Mouse (Mus musculus): Measurements from ENCODE around the gene Mfng.
A peak's percentile ranks its signal among the peaks of the same experiment; 100 is the strongest.

Gene Mfng

DNA sequence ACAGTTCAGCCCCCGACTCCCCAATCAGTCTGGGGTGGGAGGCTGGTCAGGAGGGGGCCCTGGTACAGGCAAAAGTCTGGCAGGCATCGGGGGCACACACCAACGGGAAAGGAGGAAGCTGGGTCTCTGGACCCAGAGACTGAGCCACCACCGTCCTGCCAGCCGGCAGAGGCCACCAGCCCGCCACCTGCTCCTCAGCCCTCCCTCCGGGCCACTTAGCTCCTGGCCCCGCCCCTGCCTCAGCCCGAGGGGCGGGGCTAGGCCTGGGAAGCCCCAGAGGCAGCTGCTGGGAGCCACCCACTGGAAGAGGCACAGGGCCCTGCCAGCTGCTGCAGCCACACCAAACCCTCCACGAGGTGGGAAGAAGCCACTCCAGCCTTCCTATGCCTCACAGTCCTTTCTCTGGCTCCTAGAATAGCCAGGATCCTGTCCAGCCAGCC lies at the start of gene Mfng:
Mfng (minus strand) TSS at position 186 of the 440 bp plus-strand sequence.
- peak; percentile 82 for DNase-seq

DNA sequence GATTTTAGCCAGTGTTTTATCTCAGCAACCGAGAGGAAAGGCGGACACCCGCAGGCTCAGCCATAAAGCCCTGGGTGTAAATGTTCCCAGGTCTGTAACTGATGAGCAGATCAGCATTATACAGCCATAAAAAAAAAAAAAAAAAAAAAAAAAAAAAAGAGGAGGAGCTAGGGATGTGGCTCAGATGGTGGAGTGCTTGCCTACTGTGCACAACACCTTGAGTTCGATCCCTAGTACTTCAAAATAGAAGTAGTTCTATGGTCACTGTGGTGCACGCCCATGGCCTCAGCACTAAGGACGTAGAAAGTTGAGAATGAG lies 42.8 kb upstream of the Mfng start:
- no peak for DNase-seq

DNA sequence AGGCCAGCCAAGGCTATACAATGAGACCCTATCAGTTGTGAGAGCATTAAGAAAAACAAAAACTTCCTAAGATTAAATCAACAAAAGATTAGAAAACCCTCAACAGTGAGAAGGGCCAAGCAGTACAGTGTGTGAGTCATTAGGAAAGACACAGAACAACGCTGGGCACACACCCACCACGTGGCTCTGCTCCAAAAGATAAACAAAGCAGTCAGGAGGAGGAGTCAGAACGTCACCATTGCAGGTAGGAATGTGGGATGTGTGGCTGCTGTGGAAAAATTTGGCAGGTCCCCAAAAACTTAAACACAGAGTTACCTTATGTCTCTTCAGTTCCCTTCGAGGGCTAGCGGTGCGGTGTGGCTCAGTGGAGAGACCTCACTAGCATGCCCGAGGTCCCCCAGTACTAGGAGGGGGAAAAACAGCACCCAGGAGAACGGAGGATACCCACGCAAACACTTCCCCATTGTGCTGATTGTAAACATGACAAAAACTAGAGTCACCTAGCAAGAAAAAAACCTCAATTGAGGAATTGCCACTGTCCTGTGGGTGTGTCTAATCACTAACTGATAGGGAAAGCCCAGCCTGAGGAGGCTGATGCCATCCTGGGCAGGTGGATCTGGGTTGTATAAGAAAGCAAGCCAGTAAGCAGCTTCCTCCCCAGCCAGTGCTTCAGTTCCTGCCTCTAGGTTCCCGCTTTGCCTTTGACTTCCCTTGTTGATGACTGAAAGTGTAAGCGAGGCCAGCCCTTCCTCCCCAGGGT lies 42.2 kb upstream of the Mfng start:
- peak; percentile 74 for DNase-seq

DNA sequence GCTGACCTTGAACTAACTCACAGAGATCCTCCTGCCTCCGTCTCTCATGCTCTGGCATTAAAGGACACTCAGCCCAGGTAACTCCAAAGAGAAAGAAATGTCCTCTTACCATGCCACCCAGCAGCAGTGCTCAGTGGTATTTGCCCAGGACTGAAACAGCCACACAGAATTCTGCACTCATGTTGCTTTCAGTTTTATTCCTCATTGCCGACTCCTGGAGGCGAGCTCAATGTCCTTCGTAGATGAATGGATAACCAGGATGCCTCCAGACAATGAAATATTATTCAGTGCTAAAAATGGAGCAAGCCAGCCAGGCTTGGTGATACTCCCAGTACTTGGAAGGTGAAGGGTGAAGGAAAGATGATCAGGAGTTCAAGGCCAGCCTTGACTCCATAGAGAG lies 40.3 kb upstream of the Mfng start:
- DNase-seq = no peak

DNA sequence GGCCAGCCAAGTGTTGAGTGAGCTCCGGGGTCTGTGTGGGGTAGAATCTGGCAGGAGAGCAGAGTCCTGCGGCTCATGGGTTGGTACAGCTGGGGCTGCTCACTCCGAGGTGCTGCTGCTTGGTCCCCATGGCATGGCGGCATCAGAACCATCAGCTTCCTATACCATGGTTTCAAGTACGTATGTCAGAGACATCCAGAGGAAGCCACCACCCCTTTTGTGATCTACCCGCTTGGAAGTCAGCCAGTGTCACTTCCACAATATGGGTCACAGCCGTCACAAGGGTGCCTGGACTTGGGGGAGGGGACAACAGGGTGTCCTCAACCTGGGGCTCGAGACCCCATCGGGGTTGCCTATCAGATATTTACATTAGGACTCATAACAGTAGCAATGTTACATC lies 36.9 kb upstream of the Mfng start:
- no peak for DNase-seq

DNA sequence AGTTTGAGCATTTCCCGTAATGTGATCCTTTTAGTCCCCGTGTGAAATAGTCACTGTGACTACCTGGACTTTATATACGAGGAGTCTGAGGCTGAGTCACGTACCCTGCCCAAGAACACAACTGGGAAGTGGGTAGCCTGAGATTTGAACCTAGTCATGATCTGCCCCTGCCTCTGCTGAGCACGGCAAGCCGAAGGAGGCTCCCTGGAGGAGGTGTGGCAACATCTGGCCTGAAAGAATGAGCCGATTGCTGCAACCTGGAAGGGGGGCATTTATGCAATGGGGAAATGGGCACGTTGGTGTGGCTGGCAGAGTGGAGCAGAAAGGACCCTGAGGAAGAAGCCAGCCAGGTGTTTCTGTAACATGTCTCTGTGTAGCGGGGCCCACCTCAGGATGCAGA lies 36.5 kb upstream of the Mfng start:
- DNase-seq = no peak

DNA sequence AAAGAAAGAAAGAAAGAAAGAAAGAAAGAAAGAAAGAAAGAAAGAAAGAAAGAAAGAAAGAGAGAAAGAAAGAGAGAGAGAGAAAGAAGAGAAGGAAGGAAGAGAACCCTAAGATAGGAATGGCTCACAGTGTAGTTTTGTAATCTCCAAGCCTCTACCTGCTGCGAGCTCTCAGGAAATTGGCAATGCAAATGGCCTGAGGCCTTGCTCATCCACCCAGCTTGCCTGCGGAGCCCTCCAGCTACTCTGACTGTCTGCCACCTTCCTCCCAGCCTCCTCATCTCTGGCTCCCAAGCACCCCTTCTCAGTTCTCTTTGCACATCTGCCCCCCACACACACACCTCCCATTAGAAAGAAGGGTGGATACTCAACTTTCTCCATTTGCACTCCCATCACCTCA lies 35.7 kb upstream of the Mfng start:
- DNase-seq = no peak

DNA sequence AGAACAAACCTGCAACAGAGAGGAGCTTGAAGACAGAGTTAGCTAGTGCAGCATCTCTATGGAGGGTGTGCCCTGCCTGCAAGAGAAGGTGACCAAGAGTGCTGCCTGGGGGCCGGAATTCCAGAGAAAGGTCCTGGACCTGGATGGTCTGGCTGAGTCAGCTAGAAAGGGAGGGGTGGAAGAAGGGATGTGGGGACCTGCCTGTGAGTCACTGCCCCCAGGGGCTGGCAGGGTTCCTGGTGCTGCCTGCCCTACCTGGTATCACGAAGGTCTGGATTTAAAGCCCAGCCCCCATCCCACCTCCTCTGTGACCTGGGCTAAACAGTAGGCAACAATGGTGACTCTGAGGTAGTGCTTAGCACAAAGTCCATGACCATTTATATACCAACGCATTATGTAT lies 33.9 kb upstream of the Mfng start:
- DNase-seq = no peak

DNA sequence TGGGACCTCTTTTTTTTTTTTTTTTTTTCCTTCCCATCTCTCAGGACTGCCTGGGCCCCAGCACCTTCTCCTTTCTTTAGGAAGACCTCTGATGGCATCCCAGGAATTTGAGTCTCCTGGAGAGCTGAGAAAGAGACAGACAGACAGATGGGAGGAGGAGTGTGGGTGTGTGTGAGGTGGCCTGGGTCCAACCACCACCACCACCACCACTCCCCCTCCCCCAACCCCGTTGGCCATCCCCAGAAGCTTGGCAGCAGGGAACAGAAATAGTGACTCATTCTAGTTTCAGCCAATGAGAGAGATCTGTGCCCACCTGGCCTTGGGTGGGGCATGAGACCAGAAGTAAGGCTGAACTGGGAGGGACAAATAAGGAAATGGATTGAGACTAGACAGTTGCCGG lies 33.3 kb upstream of the Mfng start:
- no peak for DNase-seq

DNA sequence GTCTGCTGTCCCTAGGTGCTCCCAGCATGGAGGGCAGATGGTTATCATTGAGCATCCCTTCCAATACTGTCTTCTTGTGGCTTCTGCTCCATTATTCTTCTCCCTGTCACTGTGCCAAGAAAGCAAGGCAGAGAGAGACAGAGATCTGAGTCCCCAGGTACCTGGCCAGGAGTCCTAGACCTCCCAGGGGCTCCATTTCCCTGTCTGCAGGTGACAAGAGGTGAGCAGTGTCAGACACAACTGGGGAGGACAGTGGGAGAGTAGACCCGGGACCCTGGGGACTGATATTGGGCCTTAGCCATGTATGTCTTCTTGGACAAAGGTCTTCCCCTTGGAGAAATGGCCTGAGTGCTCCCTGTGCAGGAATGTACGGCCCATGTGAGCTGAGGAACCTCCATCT lies 32.1 kb upstream of the Mfng start:
- no peak for DNase-seq

DNA sequence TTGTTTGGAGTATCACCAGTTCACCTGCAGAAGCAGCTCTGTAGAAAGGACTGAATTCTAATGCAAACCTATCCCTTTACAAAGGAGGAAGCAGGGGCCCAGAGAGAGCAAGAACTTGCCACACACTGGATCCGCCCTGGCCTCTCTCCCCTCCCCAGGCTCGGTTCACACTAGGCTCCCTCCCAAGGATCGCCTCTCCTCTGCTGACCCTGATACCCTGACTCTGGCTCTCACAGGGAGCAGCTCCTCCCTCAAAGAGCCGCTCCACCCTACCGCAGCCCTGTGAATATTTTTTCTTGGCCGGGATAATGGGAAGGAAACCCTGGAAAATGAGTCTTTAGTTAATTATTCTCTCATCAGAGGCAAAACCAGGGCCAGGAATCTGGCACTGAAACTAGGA lies 31.1 kb upstream of the Mfng start:
- no peak for DNase-seq

DNA sequence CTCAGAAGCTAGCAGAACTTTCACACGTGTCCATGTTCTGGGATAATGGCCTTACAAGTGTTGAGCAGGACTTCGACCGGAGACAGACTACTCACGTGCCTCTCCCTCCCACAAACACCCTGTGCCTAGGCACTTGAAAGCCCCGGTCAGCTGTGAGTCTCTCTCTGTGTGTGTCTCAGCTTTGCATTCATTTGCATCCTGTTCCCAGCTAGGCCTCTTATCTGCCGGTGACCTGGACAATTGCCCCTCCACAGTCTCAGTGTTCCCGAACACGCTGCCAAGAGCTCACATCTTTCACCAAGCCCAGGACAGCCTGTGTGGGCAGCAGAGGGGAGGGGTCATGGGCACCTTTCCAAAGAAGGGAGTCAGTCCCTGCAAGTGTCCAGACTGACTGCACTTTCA lies 30.2 kb upstream of the Mfng start:
- peak; percentile 80 for DNase-seq

DNA sequence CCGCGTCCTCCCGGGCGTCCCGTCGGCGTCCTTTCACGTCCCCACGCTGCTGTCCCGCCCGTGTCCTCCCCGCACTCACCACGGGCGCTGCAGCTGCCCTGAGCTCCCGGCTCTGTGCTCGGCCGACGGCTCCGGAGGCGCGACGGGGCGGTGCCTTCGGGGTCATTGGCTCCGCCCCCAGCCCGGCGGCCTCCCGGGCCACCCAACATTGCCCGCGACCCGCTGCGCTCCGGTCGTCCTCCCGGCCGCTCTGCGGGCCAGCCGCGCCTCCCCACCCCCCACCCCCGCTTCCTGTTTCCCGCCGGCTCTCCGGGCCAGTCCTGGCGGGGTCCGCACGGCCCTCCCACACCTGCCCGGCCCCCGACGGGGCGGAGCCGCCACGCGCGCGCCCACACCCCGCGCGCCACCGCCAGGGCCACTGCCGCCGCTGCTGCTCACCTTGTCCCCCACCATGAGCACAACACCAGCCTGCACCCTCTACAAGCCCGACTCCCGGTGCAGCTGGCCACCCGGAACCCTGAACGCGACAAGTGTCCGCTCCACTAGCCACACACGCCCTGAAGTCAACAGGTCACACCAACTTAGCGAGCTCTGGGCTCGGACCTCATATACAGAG lies 29.6 kb upstream of the Mfng start, which contains the start of gene Card10:
Card10 (minus strand) TSS at position 267 of the 616 bp plus-strand sequence.
- DNase-seq = peak; percentile 72

DNA sequence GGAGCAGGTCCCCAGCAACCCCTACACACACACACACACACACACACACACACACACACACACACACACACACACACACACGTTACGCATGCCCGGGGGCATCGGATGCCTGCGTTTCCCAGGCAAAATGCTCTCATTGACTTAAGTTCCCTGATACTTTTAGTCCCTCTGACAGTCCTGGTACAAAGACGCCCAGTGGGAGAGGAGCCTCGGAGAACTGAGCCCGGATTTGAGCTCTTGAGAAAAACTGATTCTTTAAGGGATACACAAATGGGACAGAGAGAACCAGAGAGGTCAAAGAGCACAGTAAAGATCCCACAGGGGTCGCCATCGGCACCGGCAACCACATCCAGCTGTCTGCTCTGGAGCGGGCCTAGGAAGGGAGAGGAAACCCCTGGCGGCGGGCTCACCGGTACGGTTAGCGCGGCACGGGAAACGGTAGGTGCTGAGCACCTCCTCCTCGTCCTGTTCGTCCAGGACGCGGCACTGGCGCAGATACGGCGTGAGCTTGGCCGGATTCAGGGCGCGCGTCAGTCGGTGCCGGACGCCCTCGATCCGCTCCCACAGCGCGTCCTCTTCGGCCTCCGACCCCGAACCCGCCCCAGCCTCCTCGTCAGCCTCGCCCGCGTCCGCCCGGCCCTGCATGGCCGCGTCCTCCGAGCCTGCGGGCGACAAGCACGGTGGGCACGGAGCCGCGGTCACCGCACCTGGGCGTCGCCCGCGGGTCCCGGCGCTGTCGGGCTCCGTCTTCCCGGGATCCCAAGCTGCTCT lies 28.9 kb upstream of the Mfng start:
- peak; percentile 64 for DNase-seq

DNA sequence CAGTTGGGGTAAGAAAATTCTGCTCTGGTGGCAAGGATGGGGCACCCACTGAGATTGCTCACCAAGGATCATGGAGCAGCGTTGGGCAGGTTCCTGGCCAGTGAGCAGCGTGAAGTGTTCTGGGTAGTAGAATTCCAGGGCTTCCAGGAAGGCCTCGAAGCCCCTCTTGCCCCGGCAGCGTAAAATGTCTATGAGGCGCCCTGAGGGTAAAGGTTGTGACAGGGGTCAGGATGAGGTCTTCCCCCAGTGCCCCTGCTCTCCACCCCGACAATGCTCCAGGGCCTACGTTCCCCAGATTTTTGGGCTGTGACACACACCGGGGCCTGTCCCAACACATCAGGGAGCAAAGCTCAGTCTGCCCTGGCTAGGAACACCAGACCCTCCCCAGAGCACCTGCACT lies 28.3 kb upstream of the Mfng start:
- DNase-seq = no peak

DNA sequence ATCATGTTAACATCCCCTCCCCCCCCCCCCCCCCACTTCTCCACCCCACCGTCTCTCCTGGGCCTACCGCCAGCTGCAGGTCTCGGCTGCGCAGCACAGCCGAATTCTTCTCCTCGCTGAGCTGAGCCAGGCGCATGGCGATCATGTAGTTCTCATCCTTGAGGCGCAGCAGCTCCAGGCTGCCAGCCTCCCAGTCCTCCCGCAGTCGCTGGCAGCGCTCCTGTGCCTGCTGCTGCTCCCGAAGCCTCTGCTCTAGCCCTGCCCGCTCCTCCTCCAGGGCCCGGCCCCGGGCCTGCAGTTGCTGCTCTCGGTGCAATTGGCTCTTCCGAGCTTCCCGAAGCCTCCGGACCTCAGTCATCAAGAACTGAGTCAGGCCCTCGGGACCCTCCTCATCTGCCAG lies 25.8 kb upstream of the Mfng start:
- DNase-seq = no peak

DNA sequence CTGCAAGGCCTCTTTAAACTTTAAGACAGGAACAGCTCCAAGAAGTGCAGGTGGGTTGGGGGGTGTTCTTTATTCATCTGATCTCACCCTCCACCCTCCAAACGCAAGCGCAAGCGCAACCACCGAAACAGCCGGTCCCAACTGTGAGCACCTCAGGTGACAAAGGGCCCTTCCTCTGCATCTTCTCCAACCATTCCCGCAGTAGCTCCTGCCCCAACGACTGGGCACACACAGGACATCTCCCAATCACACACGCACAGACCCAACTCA lies 23.7 kb upstream of the Mfng start:
- no peak for DNase-seq

DNA sequence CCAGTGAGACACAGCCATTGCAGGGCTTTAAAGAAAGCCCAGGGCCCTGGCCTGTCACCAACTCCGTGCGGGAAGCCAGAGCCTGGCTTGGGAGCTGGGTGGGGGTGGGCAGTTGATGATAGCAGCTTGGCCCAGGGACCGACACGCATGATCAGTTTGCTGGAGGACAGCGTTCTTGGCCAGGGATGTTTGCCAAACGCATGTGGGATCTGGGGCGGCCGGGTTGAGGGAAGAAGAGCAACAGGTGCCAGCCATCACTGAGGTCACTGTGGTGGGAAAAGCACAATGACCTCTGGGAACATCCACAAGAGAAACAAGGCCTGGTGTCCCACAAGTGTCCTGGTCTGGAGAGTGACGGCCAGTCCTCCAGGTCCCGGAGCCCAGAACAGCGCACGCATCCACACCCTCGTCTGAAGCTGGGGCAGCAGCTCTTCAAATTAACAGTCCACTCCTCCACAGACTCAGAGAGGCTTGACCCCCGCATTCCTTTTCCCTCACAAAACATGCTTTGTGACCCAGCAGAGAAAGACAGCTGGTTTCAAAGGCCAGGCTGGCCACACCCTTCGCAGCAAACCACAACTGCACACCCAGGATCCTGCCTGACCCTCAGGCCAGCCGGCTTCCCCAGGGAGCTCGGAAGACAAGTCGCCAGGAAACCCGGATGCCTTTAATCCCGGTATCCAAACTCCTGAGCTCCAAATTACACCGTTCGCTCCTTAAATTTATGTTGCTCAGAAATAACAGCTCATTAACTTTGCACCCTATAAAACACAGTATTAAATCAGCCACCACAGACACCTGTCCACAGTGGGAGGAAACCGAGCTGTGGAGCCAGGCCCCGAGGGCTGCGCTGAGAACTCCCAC lies 23.2 kb upstream of the Mfng start:
- DNase-seq = no peak

DNA sequence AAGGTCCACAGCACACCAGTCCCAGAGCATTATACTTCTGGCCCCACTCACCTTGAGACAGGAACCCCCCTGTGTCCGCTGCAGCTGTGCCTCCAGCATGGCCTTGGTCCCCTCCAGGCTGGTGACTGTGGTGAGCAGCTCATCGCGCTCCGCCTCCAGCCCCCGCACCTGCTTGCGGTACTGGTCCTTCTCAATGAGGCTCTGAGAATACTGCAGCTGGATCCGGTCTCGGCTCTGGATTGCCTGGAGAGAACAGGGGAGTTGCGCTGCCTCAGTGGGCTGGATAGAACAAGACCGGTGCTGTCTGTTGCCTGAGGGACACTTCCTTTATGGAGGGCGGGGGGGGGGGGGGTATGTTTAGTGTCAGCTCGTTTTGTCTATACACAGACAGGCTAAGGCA lies 17.7 kb upstream of the Mfng start:
- DNase-seq = no peak

DNA sequence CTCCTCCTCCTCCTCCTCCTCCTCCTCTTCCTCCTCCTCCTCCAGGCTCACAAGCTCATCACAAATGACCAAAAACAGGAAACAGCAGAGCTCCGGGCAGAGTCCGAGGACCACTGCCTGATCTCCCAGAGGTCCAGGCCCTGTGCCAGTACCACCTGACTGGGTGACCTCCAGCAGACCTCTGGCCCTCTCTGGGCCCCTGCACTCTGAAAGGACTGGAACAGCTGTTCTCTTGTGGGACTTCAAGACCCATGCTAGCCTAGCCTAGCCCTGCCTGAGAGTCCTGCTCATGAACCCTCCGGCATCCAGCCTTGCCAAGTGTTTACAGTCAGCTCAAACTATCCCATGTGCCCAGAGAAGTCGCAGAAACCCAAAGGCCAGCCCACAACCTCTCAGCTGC lies 17.2 kb upstream of the Mfng start:
- DNase-seq = peak; percentile 52

DNA sequence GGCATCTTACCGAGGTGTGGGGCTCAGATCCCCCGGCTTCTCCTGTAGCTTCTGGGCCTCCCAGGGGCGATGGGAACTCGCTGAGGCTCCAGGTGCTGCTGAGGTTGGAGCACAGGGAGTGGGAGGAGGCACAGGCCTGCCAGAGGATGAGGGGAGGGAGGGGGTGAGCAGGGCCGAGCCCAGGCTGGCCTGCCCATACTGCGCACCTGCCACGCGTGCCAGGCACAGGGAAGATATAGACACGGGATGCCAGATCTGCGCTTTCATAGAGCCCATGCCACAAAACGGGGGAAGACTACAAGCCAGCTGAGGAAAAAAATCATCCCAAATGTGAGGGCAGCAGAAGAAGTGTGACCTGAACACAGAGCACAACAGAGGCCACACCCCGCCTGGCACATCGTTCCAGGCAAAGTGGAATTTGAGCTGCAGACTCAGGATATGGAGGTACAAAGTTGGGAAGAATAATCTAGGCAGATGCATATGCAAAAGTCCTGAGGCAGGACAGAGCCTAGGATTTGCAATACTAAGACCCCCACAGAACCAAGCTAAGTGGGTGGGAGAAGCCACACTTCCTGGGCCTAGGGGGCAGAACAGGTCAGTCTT lies 16.5 kb upstream of the Mfng start:
- no peak for DNase-seq

DNA sequence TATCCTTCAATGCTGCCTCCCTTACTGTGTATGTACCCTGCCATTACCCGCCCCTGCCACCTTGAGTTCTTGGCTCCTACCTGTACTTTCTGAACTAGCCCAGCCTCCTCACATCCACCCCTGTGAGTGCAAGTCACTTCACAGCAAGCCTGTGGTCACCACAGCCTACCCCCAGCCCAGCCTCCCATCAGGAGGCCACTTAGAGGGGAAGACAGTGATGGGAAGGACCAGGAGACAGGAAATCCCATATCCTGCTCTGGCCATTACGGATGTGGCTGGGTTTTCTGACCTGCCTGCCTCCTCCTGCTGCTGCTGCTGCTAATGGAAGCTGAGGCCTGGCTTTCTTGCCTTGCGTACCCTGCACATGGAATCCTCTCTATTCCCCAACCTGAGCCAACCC lies 14.8 kb upstream of the Mfng start:
- no peak for DNase-seq

DNA sequence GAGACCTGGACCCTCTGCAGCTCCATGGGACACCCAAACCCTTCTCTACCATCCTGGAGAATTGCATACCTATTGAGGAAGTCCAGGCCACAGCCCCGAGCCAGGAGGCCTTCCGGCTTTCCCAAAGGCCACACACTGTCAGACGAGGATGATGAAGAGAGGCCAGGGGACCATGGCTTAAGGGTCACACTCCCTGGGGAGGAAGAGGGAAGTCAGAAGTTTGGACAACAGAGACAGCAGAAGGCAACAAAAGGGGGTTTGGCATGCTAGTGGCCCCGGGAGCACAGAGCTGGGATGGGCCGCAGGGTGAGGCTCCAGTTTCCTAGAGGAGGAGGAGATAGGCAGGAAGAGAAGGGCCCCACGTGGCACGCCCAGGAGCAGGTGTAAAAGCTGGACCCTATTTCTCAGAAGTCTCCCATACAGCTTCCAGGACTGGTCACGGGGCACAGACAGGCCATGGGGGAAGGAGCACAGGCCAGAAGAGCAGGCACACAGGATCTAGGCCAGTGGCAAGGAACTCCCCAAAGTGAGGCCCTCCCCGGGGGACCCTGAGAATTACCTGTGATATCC lies 14.1 kb upstream of the Mfng start:
- no peak for DNase-seq

Measured in lung, postnatal 14 days (tissue).